Mouse (Mus musculus): Measurements from ENCODE around the gene Mip. TPM values are rescaled to one million over a fixed set of nuclear protein-coding genes. Genes with fewer than 3 reads are reported as not detected.
"Not testable (repeated sequence)": the region's sequence is repeated elsewhere in the genome, so short reads cannot be mapped to it uniquely, and the experiment has no call there.

Mip gene
- not detected in 2 replicates for polyA plus RNA-seq (2016; fragmentation: Nextera tagmentation; extraction: Ambion mirVana)

- peak within 1 kb of the TSS; percentile 13; the same call in 1 of the 2 replicates for H3K9ac ChIP-seq
Observed at GRCm38 (mm10) chr10:128225538-128225937, at the start of gene Mip. Gene Mip (plus strand): TSS chr10:128225838.

GRCm38 (mm10) chr10:128175996-128176755 lies 49.5 kb upstream of the Mip start:
- Histone ChIP-seq H3K4me1 (peaks cover 46% of the 10 kb centered on the region), H3K9ac (peak overlapping the region; percentile 73), H3K4me3 (peak overlapping the region; percentile 70), H3K36me3 (no peaks in the 10 kb centered on the region), H3K27me3 (replicated peaks) (no peaks in the 10 kb centered on the region), H3K4me2 (peak overlapping the region; percentile 83), H3K9me3 (replicated peaks) (no peaks in the 10 kb centered on the region), H3K27ac (peak overlapping the region; percentile 81)
- peak; percentile 80 for ATAC-seq
- 1% methylated on average over 17 of the region's 17 CpGs for WGBS (ENCODE audit: insufficient replicate concordance)

More at GRCm38 (mm10) chr10:128225538-128225937, at the start of gene Mip:
- 51% methylated on average over 4 of the region's 4 CpGs for WGBS (ENCODE audit: insufficient replicate concordance)
- Histone ChIP-seq H3K4me2 (no peak within 1 kb of the TSS), H3K4me1 (peaks cover 15% of the 10 kb centered on the region), H3K4me3 (no peak within 1 kb of the TSS), H3K36me3 (no peaks in the 10 kb centered on the region), H3K9me3 (replicated peaks) (no peaks in the 10 kb centered on the region), H3K27ac (no peak within 1 kb of the TSS), H3K27me3 (replicated peaks) (no peaks in the 10 kb centered on the region)
- no peak for ATAC-seq

GRCm38 (mm10) chr10:128177316-128177715 lies 48.3 kb upstream of the Mip start:
- H3K4me1 ChIP-seq: peaks cover 46% of the 10 kb centered on the region
- 0 out of 2 replicates have a peak overlapping the region, but pooled peaks have one; percentile 40 for H3K27ac ChIP-seq
- no peak for ATAC-seq
- no peak overlapping the region for H3K9ac ChIP-seq
- H3K36me3 ChIP-seq: no peaks in the 10 kb centered on the region
- no peaks in the 10 kb centered on the region for H3K9me3 ChIP-seq (replicated peaks)
- H3K4me3 ChIP-seq: no peak overlapping the region
- H3K4me2 ChIP-seq: no peak overlapping the region
- H3K27me3 ChIP-seq (replicated peaks): no peaks in the 10 kb centered on the region
- 67% methylated on average over 4 of the region's 4 CpGs for WGBS (ENCODE audit: insufficient replicate concordance)

DNA sequence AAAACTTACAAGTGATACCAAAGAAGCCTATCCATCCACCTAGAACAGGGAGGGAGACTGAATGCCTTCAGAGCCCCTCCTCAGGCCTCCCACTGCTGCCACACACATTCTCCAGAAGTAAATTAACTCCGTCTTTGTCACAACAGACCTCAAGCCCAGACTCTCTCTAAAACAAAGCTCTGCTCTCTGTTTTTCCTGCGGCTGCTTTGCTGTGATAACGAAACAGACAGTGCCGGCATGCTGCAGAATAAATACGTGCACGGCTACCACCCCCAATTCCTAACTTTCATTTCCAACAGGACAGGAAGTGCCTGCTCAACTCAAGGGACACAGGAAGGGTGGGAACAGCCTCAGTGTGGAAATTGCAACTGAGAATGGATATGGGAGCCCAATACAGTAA lies 45.6 kb upstream of the Mip start, which contains the start of gene Rbms2:
Gene Rbms2, minus strand, starts transcription at position 309 of the 400 bp plus-strand sequence.
- Histone ChIP-seq H3K27ac (peak within 1 kb of the TSS; percentile 66), H3K36me3 (no peaks in the 10 kb centered on the region), H3K4me3 (peak within 1 kb of the TSS; percentile 35), H3K27me3 (replicated peaks) (no peaks in the 10 kb centered on the region), H3K4me2 (peak within 1 kb of the TSS; percentile 51), H3K9me3 (replicated peaks) (no peaks in the 10 kb centered on the region), H3K4me1 (peaks cover 34% of the 10 kb centered on the region), H3K9ac (0 out of 2 replicates have a peak within 1 kb of the TSS, but pooled peaks have one; percentile 45)
- WGBS (ENCODE audit: insufficient replicate concordance): 4% methylated on average over 6 of the region's 6 CpGs
- ATAC-seq: no peak

DNA sequence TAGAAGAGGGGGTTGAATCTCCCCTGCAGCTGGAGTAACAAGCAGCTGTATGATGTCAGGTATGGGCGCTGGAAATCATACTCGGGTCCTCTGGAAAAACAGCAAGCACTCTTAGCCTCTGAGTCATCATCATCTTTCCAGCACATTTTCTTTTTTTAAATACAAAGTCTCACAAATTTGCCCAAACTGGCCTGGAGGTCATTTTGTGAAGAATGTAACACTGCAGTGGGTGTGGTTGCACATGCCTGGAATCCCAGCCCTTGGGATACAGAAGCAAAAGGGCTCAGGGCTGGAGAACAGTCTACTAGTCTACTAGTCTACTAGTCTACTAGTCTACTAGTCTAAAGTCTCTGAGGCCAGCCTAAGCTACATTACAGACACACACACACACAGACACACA lies 41.3 kb upstream of the Mip start:
- no peaks in the 10 kb centered on the region for H3K9me3 ChIP-seq (replicated peaks)
- no peaks in the 10 kb centered on the region for H3K27me3 ChIP-seq (replicated peaks)
- H3K4me2 ChIP-seq: no peak overlapping the region
- no peak overlapping the region for H3K9ac ChIP-seq
- no peak overlapping the region for H3K27ac ChIP-seq
- no peak overlapping the region for H3K4me3 ChIP-seq
- H3K36me3 ChIP-seq: no peaks in the 10 kb centered on the region
- ATAC-seq: no peak
- 63% methylated on average over 2 of the region's 2 CpGs for WGBS (ENCODE audit: insufficient replicate concordance)
- H3K4me1 ChIP-seq: peaks cover 50% of the 10 kb centered on the region

DNA sequence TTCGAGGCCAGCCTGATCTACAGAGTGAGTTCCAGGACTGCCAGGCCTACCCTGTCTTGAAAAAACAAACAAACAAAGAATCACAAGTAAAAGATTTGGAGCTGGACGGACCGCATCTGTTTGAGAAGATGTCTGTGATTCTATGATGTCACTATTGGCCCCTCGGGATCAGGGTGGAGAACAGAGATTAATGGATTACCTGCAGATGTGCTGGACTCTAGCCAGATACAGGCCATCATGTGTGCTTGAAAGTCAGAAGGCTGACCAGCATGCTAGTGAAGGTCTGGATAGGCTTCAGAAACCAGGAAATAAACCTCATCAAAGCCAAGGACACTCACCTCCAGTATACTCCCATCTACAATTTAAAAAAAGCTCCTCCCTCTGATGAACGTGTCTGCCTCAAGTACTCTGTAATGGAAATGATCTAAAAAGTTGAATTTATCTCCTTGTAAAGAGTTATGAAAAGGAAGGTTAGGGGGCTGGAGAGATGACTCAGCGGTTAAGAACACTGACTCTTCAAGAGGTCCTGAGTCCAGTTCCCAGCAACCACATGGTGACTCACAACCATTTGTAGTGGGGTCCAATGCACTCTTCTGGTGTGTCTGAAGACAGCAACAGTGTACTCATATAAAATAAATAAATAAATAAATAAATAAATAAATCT lies 40.2 kb upstream of the Mip start:
- no peak for ATAC-seq
- no peaks in the 10 kb centered on the region for H3K36me3 ChIP-seq
- no peak overlapping the region for H3K4me2 ChIP-seq
- no peaks in the 10 kb centered on the region for H3K9me3 ChIP-seq (replicated peaks)
- H3K9ac ChIP-seq: no peak overlapping the region
- peaks cover 39% of the 10 kb centered on the region for H3K4me1 ChIP-seq
- peaks cover 1% of the 10 kb centered on the region; the same call in 1 of the 2 replicates for H3K27me3 ChIP-seq (replicated peaks)
- no peak overlapping the region for H3K27ac ChIP-seq
- no peak overlapping the region for H3K4me3 ChIP-seq
- 77% methylated on average over 6 of the region's 6 CpGs for WGBS (ENCODE audit: insufficient replicate concordance)

DNA sequence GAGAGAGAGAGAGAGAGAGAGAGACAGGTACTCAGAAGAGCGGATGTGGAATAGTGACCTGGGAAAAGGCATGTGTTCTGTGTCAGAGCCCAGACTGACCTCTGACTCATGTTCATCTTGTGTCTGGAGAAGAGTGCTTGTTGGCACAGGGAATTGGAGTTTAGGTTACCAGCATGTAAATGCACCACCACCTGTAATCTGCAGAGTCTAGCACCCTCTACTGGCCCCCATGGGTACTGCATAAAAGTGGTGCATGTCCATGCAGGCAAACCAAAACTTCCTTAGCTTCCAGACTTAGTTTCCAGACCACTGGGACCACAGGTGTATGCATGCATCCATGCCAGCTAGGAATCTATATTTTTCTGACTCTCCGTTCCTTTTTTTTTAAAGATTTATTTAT lies 39.7 kb upstream of the Mip start:
- Histone ChIP-seq H3K36me3 (no peaks in the 10 kb centered on the region), H3K9me3 (replicated peaks) (no peaks in the 10 kb centered on the region), H3K4me2 (no peak overlapping the region), H3K9ac (no peak overlapping the region), H3K27ac (no peak overlapping the region), H3K4me3 (no peak overlapping the region), H3K4me1 (peaks cover 38% of the 10 kb centered on the region), H3K27me3 (replicated peaks) (peaks cover 4% of the 10 kb centered on the region; the same call in 1 of the 2 replicates)
- ATAC-seq: peak; percentile 39; the same call in 1 of the 2 replicates
- WGBS (ENCODE audit: insufficient replicate concordance): 42% methylated on average over 2 of the region's 2 CpGs

DNA sequence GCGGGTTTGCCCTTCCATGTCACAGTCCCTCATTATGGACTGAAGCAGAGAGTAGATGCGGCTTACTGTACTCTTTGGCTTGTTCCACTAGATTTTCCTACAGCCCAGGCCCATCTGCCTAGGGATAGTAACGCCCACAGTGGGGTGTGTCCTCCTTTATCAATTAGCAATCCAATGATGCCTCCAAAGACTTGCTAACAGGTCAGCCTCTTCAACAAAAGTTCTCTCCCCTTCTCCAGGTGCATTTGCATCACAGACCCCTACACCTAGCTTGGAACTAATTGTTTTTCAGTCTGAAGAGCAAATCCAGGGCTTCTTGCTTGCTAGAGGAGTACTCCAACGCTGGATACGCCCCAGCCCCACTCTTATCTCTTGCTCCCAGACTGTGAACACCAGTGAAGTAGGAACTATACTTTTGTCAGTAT lies 38.4 kb upstream of the Mip start:
- peak overlapping the region; percentile 84 for H3K27ac ChIP-seq
- H3K27me3 ChIP-seq (replicated peaks): peaks cover 4% of the 10 kb centered on the region; the same call in 1 of the 2 replicates
- 28% methylated on average over 5 of the region's 5 CpGs for WGBS (ENCODE audit: insufficient replicate concordance)
- peak overlapping the region; percentile 45; the same call in 1 of the 2 replicates for H3K9ac ChIP-seq
- peak overlapping the region; percentile 53 for H3K4me2 ChIP-seq
- peaks cover 42% of the 10 kb centered on the region for H3K4me1 ChIP-seq
- H3K36me3 ChIP-seq: no peaks in the 10 kb centered on the region
- no peaks in the 10 kb centered on the region for H3K9me3 ChIP-seq (replicated peaks)
- ATAC-seq: peak; percentile 90
- H3K4me3 ChIP-seq: 0 out of 2 replicates have a peak overlapping the region, but pooled peaks have one; percentile 9

- Histone ChIP-seq H3K4me2 (no peak overlapping the region), H3K9me3 (replicated peaks) (no peaks in the 10 kb centered on the region), H3K36me3 (no peaks in the 10 kb centered on the region), H3K27ac (peak overlapping the region; percentile 46; the same call in 1 of the 2 replicates), H3K27me3 (replicated peaks) (peaks cover 9% of the 10 kb centered on the region; the same call in 1 of the 2 replicates), H3K9ac (no peak overlapping the region), H3K4me3 (no peak overlapping the region), H3K4me1 (peaks cover 38% of the 10 kb centered on the region)
- no peak for ATAC-seq
- 47% methylated on average over 2 of the region's 2 CpGs for WGBS (ENCODE audit: insufficient replicate concordance)
Observed at GRCm38 (mm10) chr10:128188242-128188877, 37.3 kb upstream of the Mip start.

DNA sequence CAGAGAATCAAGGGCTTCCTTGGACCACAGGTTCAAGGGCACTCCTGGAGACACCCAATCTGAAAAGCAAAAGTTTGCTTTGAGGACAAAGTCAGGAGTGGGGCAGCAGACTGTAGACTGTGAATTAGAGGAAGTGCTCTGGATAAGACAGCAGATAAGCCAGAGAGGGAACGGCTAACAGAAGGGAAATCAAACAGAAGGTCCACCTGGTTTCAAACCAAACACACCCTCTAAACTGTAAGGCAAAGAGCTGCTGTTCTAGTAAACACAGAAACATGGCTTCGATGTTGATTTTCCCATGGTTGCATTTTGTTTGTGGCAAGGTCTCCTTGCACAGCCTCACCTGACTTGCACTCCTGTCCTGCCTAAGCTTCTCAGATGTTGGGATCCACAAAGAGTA lies 34.2 kb upstream of the Mip start:
- 39% methylated on average over 2 of the region's 2 CpGs for WGBS (ENCODE audit: insufficient replicate concordance)
- no peak overlapping the region for H3K9ac ChIP-seq
- no peak overlapping the region for H3K4me2 ChIP-seq
- H3K9me3 ChIP-seq (replicated peaks): no peaks in the 10 kb centered on the region
- H3K4me1 ChIP-seq: peaks cover 44% of the 10 kb centered on the region
- H3K4me3 ChIP-seq: no peak overlapping the region
- H3K27ac ChIP-seq: no peak overlapping the region
- no peaks in the 10 kb centered on the region for H3K36me3 ChIP-seq
- no peak for ATAC-seq
- peaks cover 39% of the 10 kb centered on the region for H3K27me3 ChIP-seq (replicated peaks)

- Histone ChIP-seq H3K27me3 (replicated peaks) (peaks cover 46% of the 10 kb centered on the region), H3K4me1 (peaks cover 37% of the 10 kb centered on the region)
- 73% methylated on average over 3 of the region's 3 CpGs for WGBS (ENCODE audit: insufficient replicate concordance)
- H3K4me3 ChIP-seq; H3K9me3 ChIP-seq (replicated peaks); H3K27ac ChIP-seq; H3K4me2 ChIP-seq; ATAC-seq; H3K36me3 ChIP-seq; H3K9ac ChIP-seq: not testable (repeated sequence)
Observed at GRCm38 (mm10) chr10:128192030-128192766, 33.4 kb upstream of the Mip start.

Data from liver, embryonic 12.5 days (tissue).